Comparison of ENCODE assay signal across 11 mouse cellular contexts in genomic region chr12:80949603-80950002, GRCm38 (mm10). TPM values are rescaled to one million over a fixed set of nuclear protein-coding genes. Genes with fewer than 3 reads are reported as not detected.
DNase-seq lines count a peak whose midpoint lies in the region; ATAC-seq and TF ChIP-seq lines count a peak whose summit lies in the region.
"Not testable (repeated sequence)": the region's sequence is repeated elsewhere in the genome, so short reads cannot be mapped to it uniquely, and the experiment has no call there.
"Had no signal": no experiment of that assay in that cellular context is flagged by ENCODE, and none has a peak within 500 bp of the region (broad histone marks: within the 10 kb centered on the region; RNA-seq: fewer than 3 reads in every experiment).

No protein-coding gene starts in this region.

- H3K4me1 ChIP-seq in G1E (ENCODE audit: insufficient read depth, low read depth, low read length) = peaks cover 53% of the 10 kb centered on the region
- peaks cover 17% of the 10 kb centered on the region; the same call in 1 of the 2 replicates for H3K4me1 ChIP-seq in kidney, adult 2 months (ENCODE audit: control insufficient read depth, insufficient read depth, low read length)
- H3K4me1 ChIP-seq in liver, postnatal 0 days (ENCODE audit: insufficient read depth) = not testable (repeated sequence)

- not testable (repeated sequence) for ATAC-seq in G1E (ENCODE audit: extremely low read depth, insufficient number of reproducible peaks, low FRiP score, poor library complexity, severe bottlenecking); liver, postnatal 0 days

- H3K9me3 ChIP-seq in G1E (replicated peaks); liver, postnatal 0 days (ENCODE audit: low read length): not testable (repeated sequence)

- TF ChIP-seq EP300 in liver, postnatal 0 days (IDR thresholded peaks at IDR 0.05; ENCODE audit: low read depth) = not testable (repeated sequence)

- H3K9ac ChIP-seq in liver, postnatal 0 days (replicated peaks) = not testable (repeated sequence)

- H3K27me3 ChIP-seq in G1E (ENCODE audit: insufficient read depth, low read length); kidney, adult 2 months (replicated peaks; ENCODE audit: control insufficient read depth, insufficient read depth, low read length); liver, postnatal 0 days (ENCODE audit: insufficient read depth, low read length): not testable (repeated sequence)

- H3K4me3 ChIP-seq in G1E (ENCODE audit: low read depth, low read length) = peak overlapping the region; percentile 18; the same call in 1 of the 2 replicates
- H3K4me3 ChIP-seq in kidney, adult 2 months (ENCODE audit: insufficient read depth, low read depth, low read length); liver, postnatal 0 days (ENCODE audit: low read depth, low read length): not testable (repeated sequence)

- peaks cover 76% of the 10 kb centered on the region for H3K36me3 ChIP-seq in G1E (replicated peaks)
- peaks cover 39% of the 10 kb centered on the region for H3K36me3 ChIP-seq in kidney, adult 2 months (ENCODE audit: control insufficient read depth, insufficient read depth, low read length)
- H3K36me3 ChIP-seq in liver, postnatal 0 days (replicated peaks; ENCODE audit: insufficient read depth, low read length) = peaks cover 72% of the 10 kb centered on the region

- TF ChIP-seq CTCF in G1E (IDR thresholded peaks at IDR 0.05; ENCODE audit: low read depth, low read length); kidney, adult 2 months (conservative IDR thresholded peaks at IDR 0.05; ENCODE audit: insufficient read depth, insufficient read length, low read depth, low read length); liver, postnatal 0 days (IDR thresholded peaks at IDR 0.05; ENCODE audit: low read depth): not testable (repeated sequence)

- H3K27ac ChIP-seq in kidney, adult 2 months (ENCODE audit: insufficient read depth, low read depth, low read length); liver, postnatal 0 days (ENCODE audit: low read depth): not testable (repeated sequence)

- 49% methylated on average over 16 of the region's 16 CpGs for WGBS in kidney, adult 2 months
- WGBS in liver, postnatal 0 days (ENCODE audit: insufficient replicate concordance) = 94% methylated on average over 16 of the region's 16 CpGs

- not testable (repeated sequence) for TF ChIP-seq POLR2A in kidney, adult 2 months (IDR thresholded peaks at IDR 0.05; ENCODE audit: low read depth, low read length)

- peak overlapping the region; percentile 24; the same call in 1 of the 2 replicates for H3K4me2 ChIP-seq in liver, postnatal 0 days (ENCODE audit: low read depth, low read length)

- DNase-seq in G1E (ENCODE audit: low spot score); liver, postnatal 0 days: not testable (repeated sequence)
- peak; percentile 86 for DNase-seq in heart, adult 11 months
- peak; percentile 48 for DNase-seq in kidney, adult 2 months
- peak; percentile 33 for DNase-seq in naive thymus-derived CD4-positive, alpha-beta T cell, adult 2 months (ENCODE audit: low read depth)

RNA-seq across cellular contexts. Expression of gene Srsf5, which starts 4.3 kb away (rescaled TPM):
- total RNA-seq in G1E (2014; fragmentation: Nextera tagmentation) (655 and 656 TPM in 2 replicates), G1E (2017) (895 and 1,080 TPM in 2 replicates)
- 111 and 297 TPM in 2 replicates for polyA plus RNA-seq in G1E (2012)
- polyA plus RNA-seq in kidney, adult 2 months (2012; rRNA removed) = 233 and 243 TPM in 2 replicates
- 249 and 270 TPM in 2 replicates for polyA plus RNA-seq in liver, postnatal 0 days (2015; fragmentation: Nextera tagmentation; extraction: Ambion mirVana)

RNA-seq across cellular contexts. Expression of gene Slc10a1, which starts 18.9 kb away (rescaled TPM):
- total RNA-seq in G1E (2014; fragmentation: Nextera tagmentation) (not detected in 2 replicates), G1E (2017) (0.44 and 0.52 TPM in 2 replicates)
- not detected in 2 replicates for polyA plus RNA-seq in G1E (2012)
- polyA plus RNA-seq in kidney, adult 2 months (2012; rRNA removed) = 0.38 and 0.79 TPM in 2 replicates
- polyA plus RNA-seq in liver, postnatal 0 days (2015; fragmentation: Nextera tagmentation; extraction: Ambion mirVana) = 500 and 502 TPM in 2 replicates
- total RNA-seq: adrenal gland, adult 18-20 months; adrenal gland, postnatal 36 days; forebrain, postnatal 0 days had no signal
- polyA plus RNA-seq: C2C12; cerebellum, adult 2 months; cortical plate, adult 2 months; forebrain, postnatal 0 days had no signal

Comparison
In these comparisons a context has a peak if more than half of its experiments do, and no peak if none do; other contexts are left out.
1. RNA of gene Slc10a1, which starts 18.9 kb away (polyA plus RNA-seq): 500 to 502 TPM in liver, postnatal 0 days; 0.38 to 0.79 TPM in kidney, adult 2 months and not detected in G1E; every median in the first group is over 100 times any median in the second.